9 mouse cellular contexts compared by ENCODE assay signal in genomic region chr19:44246341-44246911, GRCm38 (mm10). TPM values are rescaled to one million over a fixed set of nuclear protein-coding genes. Genes with fewer than 3 reads are reported as not detected.
DNase-seq lines count a peak whose midpoint lies in the region; ATAC-seq and TF ChIP-seq lines count a peak whose summit lies in the region.
"Had no signal": no experiment of that assay in that cellular context is flagged by ENCODE, and none has a peak within 500 bp of the region (broad histone marks: within the 10 kb centered on the region; RNA-seq: fewer than 3 reads in every experiment).

No protein-coding gene starts in this region.

- no peak overlapping the region for H3K27ac ChIP-seq in liver, postnatal 0 days (ENCODE audit: low read depth)

- WGBS in liver, postnatal 0 days (ENCODE audit: insufficient replicate concordance) = 52% methylated on average over 11 of the region's 11 CpGs

- H3K4me1 ChIP-seq in liver, postnatal 0 days (ENCODE audit: insufficient read depth) = peaks cover 31% of the 10 kb centered on the region

- no peaks in the 10 kb centered on the region for H3K9me3 ChIP-seq in liver, postnatal 0 days (ENCODE audit: low read length)

- H3K4me3 ChIP-seq in liver, postnatal 0 days (ENCODE audit: low read depth, low read length) = no peak overlapping the region

- no peak for TF ChIP-seq CTCF in liver, postnatal 0 days (IDR thresholded peaks at IDR 0.05; ENCODE audit: low read depth)

- peak; percentile 37 for DNase-seq in adrenal gland, postnatal 14 days
- DNase-seq in adrenal gland, postnatal 25 days = no peak
- DNase-seq in retina, postnatal 1 day = peak; percentile 12
- no peak for DNase-seq in retina, embryonic 14.5 days (ENCODE audit: low spot score)
- no peak for DNase-seq in liver, postnatal 0 days
- no peak for DNase-seq in kidney, adult 18-20 months
- DNase-seq in B cell, adult 2 months = no peak

- no peaks in the 10 kb centered on the region for H3K36me3 ChIP-seq in liver, postnatal 0 days (replicated peaks; ENCODE audit: insufficient read depth, low read length)

- no peaks in the 10 kb centered on the region for H3K27me3 ChIP-seq in liver, postnatal 0 days (ENCODE audit: insufficient read depth, low read length)

- H3K4me2 ChIP-seq in liver, postnatal 0 days (ENCODE audit: low read depth, low read length) = peak overlapping the region; percentile 83; the same call in 1 of the 2 replicates

- TF ChIP-seq EP300 in liver, postnatal 0 days (IDR thresholded peaks at IDR 0.05; ENCODE audit: low read depth) = no peak

- ATAC-seq in liver, postnatal 0 days = no peak
- no peak for ATAC-seq in activated CD4-positive, CD25-positive, alpha-beta regulatory T cell, adult 4 months

- H3K9ac ChIP-seq in liver, postnatal 0 days (replicated peaks) = no peak overlapping the region

RNA-seq across cellular contexts. Expression of gene Scd3, which starts 43.4 kb away (rescaled TPM):
- total RNA-seq in adrenal gland, postnatal 14 days (2021) = 0.15 TPM in 1 of 2 replicates, not detected in the other
- not detected in 2 replicates for total RNA-seq in adrenal gland, postnatal 25 days (2021)
- not detected in 2 replicates for polyA plus RNA-seq in liver, postnatal 0 days (2015; fragmentation: Nextera tagmentation; extraction: Ambion mirVana)
- not detected for polyA plus RNA-seq in activated CD4-positive, CD25-positive, alpha-beta regulatory T cell, adult 4 months (2017; shearing (Covaris generic))

RNA-seq across cellular contexts. Expression of gene Scd2, which starts 47.0 kb away (rescaled TPM):
- 337 and 408 TPM in 2 replicates for total RNA-seq in adrenal gland, postnatal 14 days (2021)
- 749 and 764 TPM in 2 replicates for total RNA-seq in adrenal gland, postnatal 25 days (2021)
- 5.9 and 6.2 TPM in 2 replicates for polyA plus RNA-seq in liver, postnatal 0 days (2015; fragmentation: Nextera tagmentation; extraction: Ambion mirVana)
- 10 to 100 TPM; 37.3 to 47.1 TPM for polyA plus RNA-seq in activated CD4-positive, CD25-positive, alpha-beta regulatory T cell, adult 4 months (2017; shearing (Covaris generic))

RNA-seq across cellular contexts. Expression of gene Pkd2l1, which starts 54.2 kb away (rescaled TPM):
- not detected in 2 replicates for total RNA-seq in adrenal gland, postnatal 14 days (2021)
- not detected in 2 replicates for total RNA-seq in adrenal gland, postnatal 25 days (2021)
- polyA plus RNA-seq in liver, postnatal 0 days (2015; fragmentation: Nextera tagmentation; extraction: Ambion mirVana) = not detected in 2 replicates
- under 1 TPM in 1 of 2 experiments, not detected in 1; 0.09 TPM for polyA plus RNA-seq in activated CD4-positive, CD25-positive, alpha-beta regulatory T cell, adult 4 months (2017; shearing (Covaris generic))
- polyA plus RNA-seq: C2C12 had no signal

Comparison
In these comparisons a context has a peak if more than half of its experiments do, and no peak if none do; other contexts are left out.
1. DNase-seq: peak in adrenal gland, postnatal 14 days (single experiment) and retina, postnatal 1 day (single experiment); none in adrenal gland, postnatal 25 days (single experiment), retina, embryonic 14.5 days (single experiment), liver, postnatal 0 days (single experiment), kidney, adult 18-20 months (single experiment) and B cell, adult 2 months (0 of 2).